8 mouse cellular contexts compared by ENCODE assay signal in genomic region chr8:107684721-107685691, GRCm38 (mm10).
DNase-seq lines count a peak whose midpoint lies in the region; ATAC-seq lines count a peak whose summit lies in the region.

No protein-coding gene starts in this region.

- 60% methylated on average over 27 of the region's 29 CpGs for WGBS in forebrain, embryonic 15.5 days

- H3K27me3 ChIP-seq in forebrain, embryonic 15.5 days, result no peaks in the 10 kb centered on the region

- H3K27ac ChIP-seq in forebrain, embryonic 15.5 days (replicated peaks), result peak overlapping the region; percentile 27; the same call in 1 of the 2 replicates

- DNase-seq in frontal cortex, postnatal 25 days (ENCODE audit: low spot score in 2 of 2), result peak; percentile 14 to 22
- DNase-seq in frontal cortex, postnatal 10 days (ENCODE audit: low spot score in 2 of 2), result no peak
- peak; percentile 3 for DNase-seq in thymus, postnatal 25 days
- DNase-seq in thymus, postnatal 0 days (ENCODE audit: low spot score), result no peak
- peak; percentile 13 for DNase-seq in layer of hippocampus, adult 9-10 months (ENCODE audit: low spot score)
- peak; percentile 10 for DNase-seq in naive thymus-derived CD4-positive, alpha-beta T cell, adult 2 months (ENCODE audit: low read depth)

- no peak for ATAC-seq in forebrain, embryonic 15.5 days (replicated peaks)
- ATAC-seq in megakaryocyte, adult 5-6 weeks (ENCODE audit: poor library complexity, severe bottlenecking), result no peak

- no peaks in the 10 kb centered on the region for H3K36me3 ChIP-seq in forebrain, embryonic 15.5 days

- H3K9ac ChIP-seq in forebrain, embryonic 15.5 days (replicated peaks), result no peak overlapping the region

- no peak overlapping the region for H3K4me3 ChIP-seq in forebrain, embryonic 15.5 days

- H3K4me2 ChIP-seq in forebrain, embryonic 15.5 days (replicated peaks), result no peak overlapping the region

- no peaks in the 10 kb centered on the region for H3K9me3 ChIP-seq in forebrain, embryonic 15.5 days

- no peaks in the 10 kb centered on the region for H3K4me1 ChIP-seq in forebrain, embryonic 15.5 days

Comparison
In these comparisons a context has a peak if more than half of its experiments do, and no peak if none do; other contexts are left out.
1. DNase-seq: peak in frontal cortex, postnatal 25 days (2 of 2), thymus, postnatal 25 days (single experiment), layer of hippocampus, adult 9-10 months (single experiment) and naive thymus-derived CD4-positive, alpha-beta T cell, adult 2 months (single experiment); none in frontal cortex, postnatal 10 days (0 of 2) and thymus, postnatal 0 days (single experiment).